Comparison of ENCODE assay signal across 8 mouse cellular contexts in the genomic region with DNA sequence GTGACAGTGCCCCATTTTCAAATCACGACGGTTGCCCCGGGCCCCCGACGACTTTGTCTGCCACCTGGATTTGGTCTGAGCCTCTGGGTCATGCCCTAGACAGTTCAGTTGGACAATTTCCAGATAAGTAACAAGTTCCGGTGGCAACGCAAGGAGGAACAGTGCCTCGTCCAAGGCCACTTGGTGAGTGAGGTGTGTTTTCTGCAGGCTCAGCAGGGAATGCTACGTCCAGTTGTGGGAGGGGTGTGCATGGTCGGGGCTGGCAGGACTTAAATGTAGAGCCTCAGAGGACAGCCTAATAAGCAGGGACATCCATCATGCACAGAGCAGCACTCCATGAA.
DNase-seq lines count a peak whose midpoint lies in the region; ATAC-seq lines count a peak whose summit lies in the region.

No protein-coding gene starts in this region.

- no peak for DNase-seq in heart, adult 8-10 months (ENCODE audit: low spot score)
- DNase-seq in 3134 (ENCODE audit: extremely low read depth, insufficient read length, low spot score) = peak; percentile 14
- no peak for DNase-seq in embryo, embryonic 11 days
- no peak for DNase-seq in right cerebral cortex, postnatal 4 days
- DNase-seq in gastrocnemius, adult 8-10 months (ENCODE audit: low spot score in 2 of 2) = no peak

- ATAC-seq in heart, embryonic 13.5 days (ENCODE audit: extremely low read depth, insufficient number of reproducible peaks, low FRiP score, low TSS enrichment) = no peak
- ATAC-seq in forebrain, embryonic 12.5 days (ENCODE audit: low FRiP score) = peak; percentile 33; the same call in 1 of the 2 replicates
- no peak for ATAC-seq in limb, embryonic 13.5 days (ENCODE audit: low FRiP score, low read depth)

- 14% methylated on average over 10 of the region's 10 CpGs for WGBS in heart, embryonic 13.5 days
- 23% methylated on average over 10 of the region's 10 CpGs for WGBS in forebrain, embryonic 12.5 days
- 13% methylated on average over 10 of the region's 10 CpGs for WGBS in limb, embryonic 13.5 days

- peak overlapping the region; percentile 15 for H3K9ac ChIP-seq in heart, embryonic 13.5 days
- peak overlapping the region; percentile 56; the same call in 1 of the 2 replicates for H3K9ac ChIP-seq in forebrain, embryonic 12.5 days
- peak overlapping the region; percentile 26; the same call in 1 of the 2 replicates for H3K9ac ChIP-seq in limb, embryonic 13.5 days

- H3K27me3 ChIP-seq in heart, embryonic 13.5 days (replicated peaks) = peaks cover 35% of the 10 kb centered on the region
- H3K27me3 ChIP-seq in forebrain, embryonic 12.5 days = peaks cover 17% of the 10 kb centered on the region
- peaks cover 11% of the 10 kb centered on the region for H3K27me3 ChIP-seq in limb, embryonic 13.5 days

- no peaks in the 10 kb centered on the region for H3K9me3 ChIP-seq in heart, embryonic 13.5 days
- 0 out of 2 replicates have a peak, but pooled peaks cover 3% of the 10 kb centered on the region for H3K9me3 ChIP-seq in forebrain, embryonic 12.5 days
- H3K9me3 ChIP-seq in limb, embryonic 13.5 days = no peaks in the 10 kb centered on the region

- peak overlapping the region; percentile 25 for H3K4me3 ChIP-seq in heart, embryonic 13.5 days
- H3K4me3 ChIP-seq in forebrain, embryonic 12.5 days (replicated peaks) = peak overlapping the region; percentile 24; the same call in 1 of the 2 replicates
- 0 out of 2 replicates have a peak overlapping the region, but pooled peaks have one; percentile 21 for H3K4me3 ChIP-seq in limb, embryonic 13.5 days

- H3K4me2 ChIP-seq in heart, embryonic 13.5 days = peak overlapping the region; percentile 60
- H3K4me2 ChIP-seq in forebrain, embryonic 12.5 days = peak overlapping the region; percentile 53
- peak overlapping the region; percentile 58 for H3K4me2 ChIP-seq in limb, embryonic 13.5 days (replicated peaks)

- H3K36me3 ChIP-seq in heart, embryonic 13.5 days = no peaks in the 10 kb centered on the region
- no peaks in the 10 kb centered on the region for H3K36me3 ChIP-seq in forebrain, embryonic 12.5 days (replicated peaks)
- no peaks in the 10 kb centered on the region for H3K36me3 ChIP-seq in limb, embryonic 13.5 days

- H3K27ac ChIP-seq in heart, embryonic 13.5 days (replicated peaks) = no peak overlapping the region
- no peak overlapping the region for H3K27ac ChIP-seq in forebrain, embryonic 12.5 days
- H3K27ac ChIP-seq in limb, embryonic 13.5 days = no peak overlapping the region

- H3K4me1 ChIP-seq in heart, embryonic 13.5 days = peaks cover 22% of the 10 kb centered on the region
- peaks cover 7% of the 10 kb centered on the region for H3K4me1 ChIP-seq in forebrain, embryonic 12.5 days
- peaks cover 19% of the 10 kb centered on the region for H3K4me1 ChIP-seq in limb, embryonic 13.5 days
